Mouse (Mus musculus) heart, embryonic 15.5 days (tissue): Measurements from ENCODE around the gene Rac3. TPM values are rescaled to one million over a fixed set of nuclear protein-coding genes. Genes with fewer than 3 reads are reported as not detected.
A peak's percentile ranks its signal among the peaks of the same experiment; 100 is the strongest.
"Not testable (repeated sequence)": the region's sequence is repeated elsewhere in the genome, so short reads cannot be mapped to it uniquely, and the experiment has no call there.

ENCODE experiments used
- ATAC-seq: fragments of 200-750 bp; cut with Nextera tagmentation; replicated peaks from 2 replicates; pipeline ENCODE4 v1.8.0; 2017; ENCODE audit warnings: low read depth, moderate TSS enrichment; ENCODE audit not compliant: insufficient number of reproducible peaks, insufficient read depth, low FRiP score
- H3K27ac ChIP-seq: fragments of 300-500 bp; sonication (generic); 2 replicates; pipeline ENCODE4 v1.5.1; 2015; ENCODE audit warnings: mild to moderate bottlenecking, inconsistent platforms
- H3K27me3 ChIP-seq: fragments of 300-500 bp; sonication (generic); 2 replicates; pipeline ENCODE4 v1.6.1; 2015; ENCODE audit warnings: inconsistent platforms
- H3K36me3 ChIP-seq: fragments of 300-500 bp; sonication (generic); 2 replicates; pipeline ENCODE4 v1.6.1; 2015; ENCODE audit warnings: mild to moderate bottlenecking, inconsistent platforms
- H3K4me1 ChIP-seq: fragments of 300-500 bp; sonication (generic); replicated peaks from 2 replicates; pipeline ENCODE4 v1.6.1; 2015; ENCODE audit warnings: inconsistent platforms
- H3K4me2 ChIP-seq: fragments of 300-500 bp; sonication (generic); 2 replicates; pipeline ENCODE4 v1.6.1; 2015; ENCODE audit warnings: inconsistent platforms, mild to moderate bottlenecking, moderate library complexity
- H3K4me3 ChIP-seq: fragments of 300-500 bp; sonication (generic); 2 replicates; pipeline ENCODE4 v1.5.1; 2015; ENCODE audit warnings: mild to moderate bottlenecking, inconsistent platforms
- H3K9ac ChIP-seq: fragments of 300-500 bp; sonication (generic); 2 replicates; pipeline ENCODE4 v1.6.1; 2015; ENCODE audit warnings: mild to moderate bottlenecking, inconsistent platforms
- H3K9me3 ChIP-seq: fragments of 300-500 bp; sonication (generic); replicated peaks from 2 replicates; pipeline ENCODE4 v1.6.1; 2016; ENCODE audit warnings: inconsistent platforms
- WGBS: fragments of 180-500 bp; shearing (Covaris S2); methylation state at CpG from one replicate; pipeline ENCODE4 v1.1.7; 2015; ENCODE audit warnings: mixed read lengths; 5-methylcytosine and 5-hydroxymethylcytosine counted together
- polyA plus RNA-seq: library from polyadenylated mRNA; unstranded; fragments of >200 nt; fragmentation: Nextera tagmentation; extraction: Ambion mirVana; gene quantifications from 2 replicates; pipeline ENCODE4 v1.2.1, GENCODE M21; 2015

Gene Rac3
- polyA plus RNA-seq, 1 experiment from 2014 or later: 7.8 TPM

GRCm38 (mm10) chr11:120719841-120720376 is 1.4 kb upstream of the Rac3 start:
- Histone ChIP-seq H3K4me3 (no peak overlapping the region), H3K4me1 (peaks cover 21% of the 10 kb centered on the region), H3K27ac (no peak overlapping the region), H3K9me3 (no peaks in the 10 kb centered on the region), H3K36me3 (peaks cover 22% of the 10 kb centered on the region; the same call in 1 of the 2 replicates), H3K27me3 (peaks cover 33% of the 10 kb centered on the region), H3K4me2 (no peak overlapping the region), H3K9ac (no peak overlapping the region)
- no peak for ATAC-seq
- WGBS: 87% methylated on average over 13 of the region's 13 CpGs

- ATAC-seq: peak; percentile 20; the same call in 1 of the 2 replicates
- Histone ChIP-seq H3K27ac (no peak overlapping the region), H3K4me2 (peak overlapping the region; percentile 99), H3K27me3 (peaks cover 38% of the 10 kb centered on the region), H3K9ac (peak overlapping the region; percentile 67; the same call in 1 of the 2 replicates), H3K4me3 (peak overlapping the region; percentile 64), H3K9me3 (no peaks in the 10 kb centered on the region), H3K4me1 (peaks cover 18% of the 10 kb centered on the region), H3K36me3 (peaks cover 22% of the 10 kb centered on the region; the same call in 1 of the 2 replicates)
- WGBS: 14% methylated on average over 17 of the region's 17 CpGs
Observed at GRCm38 (mm10) chr11:120720450-120720849, 820 bp upstream of the Rac3 start.

- Histone ChIP-seq H3K27ac (no peak overlapping the region), H3K27me3 (peaks cover 49% of the 10 kb centered on the region)
- no peak for ATAC-seq
Observed at GRCm38 (mm10) chr11:120722067-120722630, 879 bp downstream of the Rac3 start.

GRCm38 (mm10) chr11:120722761-120723382 is 1.6 kb downstream of the Rac3 start:
- Histone ChIP-seq H3K4me2 (no peak overlapping the region), H3K27ac (no peak overlapping the region), H3K4me1 (peaks cover 27% of the 10 kb centered on the region), H3K4me3 (no peak overlapping the region), H3K36me3 (peaks cover 22% of the 10 kb centered on the region; the same call in 1 of the 2 replicates), H3K27me3 (peaks cover 49% of the 10 kb centered on the region), H3K9ac (no peak overlapping the region), H3K9me3 (no peaks in the 10 kb centered on the region)
- no peak for ATAC-seq
- 86% methylated on average over 11 of the region's 11 CpGs for WGBS

More at GRCm38 (mm10) chr11:120722067-120722630, 879 bp downstream of the Rac3 start:
- Histone ChIP-seq H3K9me3 (no peaks in the 10 kb centered on the region), H3K36me3 (peaks cover 22% of the 10 kb centered on the region; the same call in 1 of the 2 replicates), H3K4me1 (peaks cover 27% of the 10 kb centered on the region), H3K4me3 (peak overlapping the region; percentile 64), H3K4me2 (peak overlapping the region; percentile 99), H3K9ac (peak overlapping the region; percentile 67)
- WGBS: 23% methylated on average over 21 of the region's 21 CpGs

GRCm38 (mm10) chr11:120723509-120723908 is 2.2 kb downstream of the Rac3 start:
- ATAC-seq: no peak
- WGBS: 85% methylated on average over 7 of the region's 7 CpGs
- Histone ChIP-seq H3K27ac (no peak overlapping the region), H3K27me3 (peaks cover 53% of the 10 kb centered on the region), H3K36me3 (peaks cover 16% of the 10 kb centered on the region; the same call in 1 of the 2 replicates), H3K9me3 (no peaks in the 10 kb centered on the region), H3K9ac (no peak overlapping the region), H3K4me2 (no peak overlapping the region), H3K4me1 (peaks cover 27% of the 10 kb centered on the region), H3K4me3 (no peak overlapping the region)

GRCm38 (mm10) chr11:120726243-120727168 is 5.2 kb downstream of the Rac3 start:
- Histone ChIP-seq H3K4me2 (peak overlapping the region; percentile 86), H3K36me3 (no peaks in the 10 kb centered on the region), H3K27ac (no peak overlapping the region), H3K4me1 (peaks cover 16% of the 10 kb centered on the region), H3K4me3 (peak overlapping the region; percentile 67), H3K9ac (peak overlapping the region; percentile 61), H3K9me3 (no peaks in the 10 kb centered on the region), H3K27me3 (peaks cover 58% of the 10 kb centered on the region)
- 20% methylated on average over 35 of the region's 36 CpGs for WGBS
- ATAC-seq: peak; percentile 8; the same call in 1 of the 2 replicates

GRCm38 (mm10) chr11:120727169-120727527 is 5.9 kb downstream of the Rac3 start, which contains the start of gene Dcxr:
Gene Dcxr (minus strand): TSS chr11:120727281.
- Histone ChIP-seq H3K4me2 (peak within 1 kb of the TSS; percentile 86), H3K4me3 (peak within 1 kb of the TSS; percentile 67), H3K27ac (no peak within 1 kb of the TSS), H3K9me3 (no peaks in the 10 kb centered on the region), H3K36me3 (no peaks in the 10 kb centered on the region), H3K27me3 (peaks cover 52% of the 10 kb centered on the region), H3K4me1 (peaks cover 11% of the 10 kb centered on the region), H3K9ac (peak within 1 kb of the TSS; percentile 61)
- under 1% methylated on average over 14 of the region's 14 CpGs for WGBS
- peak; percentile 86 for ATAC-seq

- ATAC-seq: no peak
- Histone ChIP-seq H3K27me3 (peaks cover 48% of the 10 kb centered on the region), H3K4me2 (peak overlapping the region; percentile 86; the same call in 1 of the 2 replicates)
Observed at GRCm38 (mm10) chr11:120727564-120727963, 6.3 kb downstream of the Rac3 start.

GRCm38 (mm10) chr11:120728530-120729240 is 7.4 kb downstream of the Rac3 start:
- Histone ChIP-seq H3K27ac (no peak overlapping the region), H3K27me3 (peaks cover 42% of the 10 kb centered on the region), H3K36me3 (no peaks in the 10 kb centered on the region), H3K9me3 (no peaks in the 10 kb centered on the region), H3K4me1 (peaks cover 15% of the 10 kb centered on the region), H3K9ac (no peak overlapping the region), H3K4me2 (no peak overlapping the region), H3K4me3 (no peak overlapping the region)
- no peak for ATAC-seq
- 64% methylated on average over 11 of the region's 11 CpGs for WGBS

More at GRCm38 (mm10) chr11:120727564-120727963, 6.3 kb downstream of the Rac3 start:
- WGBS: 64% methylated on average over 12 of the region's 12 CpGs
- H3K9me3 ChIP-seq: no peaks in the 10 kb centered on the region
- H3K4me3 ChIP-seq: no peak overlapping the region
- peaks cover 15% of the 10 kb centered on the region for H3K4me1 ChIP-seq
- no peak overlapping the region for H3K27ac ChIP-seq
- H3K9ac ChIP-seq: no peak overlapping the region
- H3K36me3 ChIP-seq: no peaks in the 10 kb centered on the region

GRCm38 (mm10) chr11:120729432-120730050 is 8.3 kb downstream of the Rac3 start:
- peaks cover 15% of the 10 kb centered on the region for H3K4me1 ChIP-seq
- not testable (repeated sequence) for H3K9ac ChIP-seq, H3K27ac ChIP-seq, H3K9me3 ChIP-seq, H3K4me3 ChIP-seq, H3K36me3 ChIP-seq, ATAC-seq
- WGBS: 3% methylated on average over 17 of the region's 21 CpGs
- peak overlapping the region; percentile 16; the same call in 1 of the 2 replicates for H3K4me2 ChIP-seq
- H3K27me3 ChIP-seq: peaks cover 38% of the 10 kb centered on the region
